Mouse (Mus musculus) kidney, postnatal 10 days (tissue): ENCODE measurements around the gene Shank1.
A peak's percentile ranks its signal among the peaks of the same experiment; 100 is the strongest.

Source experiments
- DNase-seq: peaks from one replicate; pipeline ENCODE4 v3.0.0; 2021; ENCODE audit warnings: mixed read lengths

Shank1 gene

DNA sequence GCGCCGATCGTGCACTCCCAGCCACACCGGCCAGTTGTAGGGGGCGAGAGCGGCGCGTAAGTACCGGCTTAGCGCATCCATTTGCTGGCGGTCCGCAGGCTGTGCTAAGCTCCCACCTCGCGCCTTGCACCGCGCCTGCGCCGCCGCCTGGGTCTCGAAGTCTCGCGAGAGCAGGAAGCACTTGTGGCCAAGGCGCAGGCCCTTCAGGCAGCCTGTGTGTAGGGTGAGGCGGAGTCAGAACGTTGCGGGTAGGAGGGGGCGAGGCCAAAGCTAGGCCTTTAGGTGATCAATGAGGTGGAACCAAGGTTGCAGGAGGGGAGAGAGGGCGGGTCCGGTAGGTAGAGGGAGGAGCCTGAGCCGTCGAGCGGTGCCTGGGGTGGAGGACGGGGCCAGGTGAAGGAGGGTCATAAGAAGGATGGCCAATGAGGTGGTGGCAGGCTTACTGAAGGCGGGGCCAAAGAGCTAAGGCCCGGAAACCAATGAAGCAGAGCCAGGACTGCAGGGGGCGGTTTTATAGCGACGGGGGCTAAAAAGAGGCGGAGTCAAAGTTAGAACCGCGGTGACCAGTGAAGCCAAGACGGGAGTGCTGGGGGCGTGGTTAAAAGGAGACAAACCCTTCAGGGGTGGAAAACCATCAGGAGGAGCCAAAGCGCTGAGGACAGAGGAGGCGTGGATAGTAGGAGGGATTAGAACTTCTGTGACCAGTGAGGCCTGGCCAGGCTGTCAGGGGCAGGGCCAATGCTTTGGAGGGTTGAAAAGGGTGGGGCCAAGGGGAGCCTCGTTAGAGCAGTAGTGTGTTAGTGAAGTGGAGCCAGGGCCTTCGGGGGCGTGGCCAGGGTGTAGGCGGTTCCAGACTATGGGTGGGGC lies 5.0 kb upstream of the Shank1 start:
- DNase-seq = peak; percentile 97

DNA sequence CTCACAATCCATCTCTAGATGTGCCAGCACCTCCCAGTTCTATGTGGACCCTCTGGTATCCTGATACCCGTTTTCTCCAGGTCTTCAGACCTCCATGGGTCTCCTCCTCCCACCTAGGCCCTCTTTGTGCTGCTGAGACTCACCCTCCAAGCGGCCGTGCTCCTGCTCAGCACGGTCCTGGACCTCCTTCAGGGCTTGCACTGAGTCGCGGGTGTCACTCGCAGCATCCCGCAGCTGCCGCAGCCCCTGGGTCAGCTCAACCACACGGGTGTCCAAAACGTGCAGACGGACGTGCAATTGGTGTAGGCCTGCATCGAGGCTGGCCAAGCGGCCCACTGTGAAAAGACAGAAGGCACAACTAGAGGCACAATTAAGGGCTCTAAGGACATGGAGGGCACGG lies 4.4 kb upstream of the Shank1 start:
- DNase-seq = no peak

GRCm38 (mm10) chr7:44306516-44307240 lies 3.4 kb upstream of the Shank1 start, which contains the start of gene Clec11a:
Gene Clec11a (minus strand): TSS chr7:44306902.
- DNase-seq = peak; percentile 39

DNA sequence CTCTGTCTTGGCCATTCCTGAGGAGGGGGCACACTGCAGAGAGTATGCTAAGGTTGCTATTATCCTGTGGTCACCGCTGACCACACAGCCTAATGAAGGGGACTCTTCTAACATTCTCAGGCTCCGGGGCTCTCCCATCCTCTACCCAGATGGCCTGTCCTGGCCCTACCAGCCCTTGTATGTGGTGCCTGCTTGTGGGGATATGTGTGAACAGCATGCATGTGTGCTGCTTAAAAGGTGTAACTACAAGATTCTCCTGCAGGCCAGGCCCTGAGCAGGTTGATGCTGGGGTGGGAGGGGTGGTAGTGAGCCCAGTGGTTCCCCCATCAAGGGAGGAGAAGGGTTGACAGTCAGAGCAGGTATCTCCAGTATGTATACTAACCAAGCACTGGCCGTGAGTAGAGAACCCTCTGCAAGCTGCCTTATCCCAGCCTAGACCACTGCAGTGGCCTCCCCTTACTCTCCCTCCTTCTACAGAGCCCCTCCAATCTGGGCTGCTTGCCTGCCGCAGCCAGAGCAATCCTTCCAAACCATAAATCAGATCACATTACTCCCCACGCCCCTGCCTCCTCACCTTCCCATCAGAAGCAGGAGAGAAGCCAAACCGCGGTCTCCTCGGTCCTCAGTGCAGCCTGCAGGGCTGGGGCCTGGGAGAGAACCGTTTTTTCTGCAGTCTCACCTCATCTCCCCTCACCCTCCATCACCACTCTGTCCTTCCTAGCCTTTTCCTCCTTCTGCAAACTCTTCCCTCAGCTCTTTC lies 2.6 kb upstream of the Shank1 start:
- DNase-seq = no peak

GRCm38 (mm10) chr7:44310285-44310877 lies 328 bp downstream of the Shank1 start:
- DNase-seq = peak; percentile 40

- DNase-seq = peak; percentile 43
Measured at GRCm38 (mm10) chr7:44310878-44311712, 1.0 kb downstream of the Shank1 start.

- peak; percentile 27 for DNase-seq
Measured at GRCm38 (mm10) chr7:44311713-44312304, 1.8 kb downstream of the Shank1 start.

DNA sequence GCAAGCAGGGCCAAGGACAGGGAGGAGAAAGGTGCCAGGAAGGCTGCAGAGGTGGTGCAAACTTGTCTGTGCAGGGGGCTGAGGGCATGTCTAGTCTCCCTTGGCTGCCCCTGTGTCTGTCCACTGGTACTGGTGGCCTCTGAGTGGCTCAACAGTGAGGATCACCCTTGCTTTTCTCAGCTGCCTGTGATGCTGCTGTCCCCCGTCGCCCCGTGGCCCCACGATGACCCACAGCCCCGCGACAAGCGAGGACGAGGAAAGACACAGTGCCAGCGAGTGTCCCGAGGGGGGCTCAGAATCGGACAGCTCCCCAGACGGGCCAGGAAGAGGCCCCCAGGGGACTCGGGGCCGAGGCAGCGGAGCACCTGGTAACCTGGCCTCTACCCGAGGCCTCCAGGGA lies 2.4 kb downstream of the Shank1 start:
- no peak for DNase-seq

- peak; percentile 62 for DNase-seq
Measured at GRCm38 (mm10) chr7:44317913-44318312, 7.9 kb downstream of the Shank1 start.

DNA sequence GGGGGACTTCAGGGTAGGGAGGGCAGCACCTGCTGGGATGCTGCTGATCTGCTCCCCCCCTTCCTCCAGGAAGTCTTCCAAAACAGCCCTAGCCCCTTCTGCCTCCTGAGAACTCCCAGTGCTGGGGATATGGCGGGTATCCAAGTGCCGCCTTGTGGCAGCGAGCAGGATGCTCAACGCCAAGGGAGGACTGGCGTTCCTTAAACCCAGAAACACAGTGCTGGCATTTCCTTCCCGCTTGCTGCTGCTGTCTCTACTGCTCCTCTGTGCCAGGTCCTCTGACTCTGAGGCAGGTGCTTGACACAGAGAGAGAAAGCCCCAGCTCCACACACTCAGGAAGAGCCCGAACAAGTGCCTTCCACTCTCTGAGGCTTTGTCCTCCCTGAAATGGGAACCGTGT lies 10.8 kb downstream of the Shank1 start:
- no peak for DNase-seq

DNA sequence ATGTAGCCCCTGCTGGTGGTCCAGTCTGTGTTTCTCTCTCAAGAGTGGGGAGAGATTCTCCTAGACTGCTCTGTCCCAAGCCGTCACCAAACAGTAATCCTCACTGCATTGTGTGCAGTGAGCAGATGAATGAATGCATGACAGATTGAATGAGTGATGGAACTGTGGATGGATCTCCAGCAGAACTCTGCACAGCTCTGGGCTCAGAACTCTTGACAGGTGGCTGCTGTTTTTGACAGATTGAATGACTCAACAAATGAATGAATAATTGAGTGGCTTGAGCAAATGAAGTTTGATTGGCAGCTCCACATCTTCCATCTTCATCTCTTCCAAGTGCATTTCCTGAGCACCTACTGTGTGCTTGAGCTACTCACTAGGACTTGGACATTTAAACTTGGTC lies 12.2 kb downstream of the Shank1 start:
- DNase-seq = no peak

GRCm38 (mm10) chr7:44326614-44327013 lies 16.6 kb downstream of the Shank1 start:
- no peak for DNase-seq

DNA sequence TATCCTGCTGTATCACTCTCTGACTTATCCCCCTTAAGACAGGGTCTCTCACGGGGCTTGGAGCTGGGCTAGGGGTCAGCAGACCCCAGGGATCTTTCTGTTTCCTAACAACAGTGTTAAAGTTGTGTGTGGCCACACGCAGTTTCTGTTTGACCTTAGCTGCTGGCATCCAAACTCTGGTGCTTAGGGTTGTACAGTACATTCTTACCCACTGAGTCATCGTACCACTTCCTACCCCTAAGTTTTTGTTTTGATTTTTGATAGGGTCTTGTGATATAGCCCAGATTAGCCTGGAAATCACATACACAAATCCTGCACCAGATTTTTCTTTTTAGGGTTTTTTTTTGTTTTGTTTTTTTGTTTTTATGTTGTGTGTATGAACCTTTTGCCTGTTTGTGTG lies 22.3 kb downstream of the Shank1 start:
- no peak for DNase-seq

- DNase-seq = no peak
Measured at GRCm38 (mm10) chr7:44334139-44334538, 24.1 kb downstream of the Shank1 start.

DNA sequence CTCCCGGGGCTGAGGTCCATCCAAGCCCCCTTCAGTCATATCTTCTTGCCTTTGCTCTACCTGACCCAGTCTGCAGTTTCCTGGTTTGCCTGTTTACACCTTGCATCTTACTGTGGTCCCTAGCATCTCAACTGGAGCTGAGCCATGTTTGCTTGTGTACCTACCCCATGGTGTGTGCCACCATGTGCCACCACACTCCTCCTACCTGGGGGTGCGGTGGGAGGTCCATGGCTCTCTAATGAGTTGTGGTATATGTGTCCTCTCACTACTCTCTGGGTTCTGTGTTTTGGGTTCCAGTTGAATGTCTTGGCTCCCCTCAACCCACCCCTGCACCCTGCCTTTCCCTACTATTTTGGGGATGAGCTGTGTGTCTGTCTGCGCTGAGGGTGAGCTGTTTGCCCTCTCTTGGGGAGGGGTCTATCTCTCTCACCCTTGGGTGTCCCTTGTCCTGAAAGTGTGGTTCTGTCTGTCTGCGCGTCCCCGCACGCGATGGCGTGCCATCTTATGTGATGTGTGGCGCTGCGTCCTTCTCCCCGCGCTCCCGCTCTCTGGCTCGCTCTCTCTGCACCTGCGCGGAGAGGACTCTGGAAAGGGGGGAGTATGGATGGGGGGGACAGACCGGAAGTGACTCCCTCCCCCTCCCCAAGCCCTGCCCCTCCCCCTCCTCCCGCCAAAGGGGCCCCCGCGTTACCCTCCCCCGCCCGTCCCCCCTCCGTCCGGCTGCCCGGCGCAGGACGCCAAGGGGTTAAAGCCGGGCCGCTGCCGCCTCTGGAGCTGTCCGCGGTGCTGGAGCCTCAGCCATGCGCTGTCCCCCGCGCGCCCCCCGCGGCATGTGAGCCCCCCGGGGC lies 25.2 kb downstream of the Shank1 start:
- peak; percentile 76 for DNase-seq

DNA sequence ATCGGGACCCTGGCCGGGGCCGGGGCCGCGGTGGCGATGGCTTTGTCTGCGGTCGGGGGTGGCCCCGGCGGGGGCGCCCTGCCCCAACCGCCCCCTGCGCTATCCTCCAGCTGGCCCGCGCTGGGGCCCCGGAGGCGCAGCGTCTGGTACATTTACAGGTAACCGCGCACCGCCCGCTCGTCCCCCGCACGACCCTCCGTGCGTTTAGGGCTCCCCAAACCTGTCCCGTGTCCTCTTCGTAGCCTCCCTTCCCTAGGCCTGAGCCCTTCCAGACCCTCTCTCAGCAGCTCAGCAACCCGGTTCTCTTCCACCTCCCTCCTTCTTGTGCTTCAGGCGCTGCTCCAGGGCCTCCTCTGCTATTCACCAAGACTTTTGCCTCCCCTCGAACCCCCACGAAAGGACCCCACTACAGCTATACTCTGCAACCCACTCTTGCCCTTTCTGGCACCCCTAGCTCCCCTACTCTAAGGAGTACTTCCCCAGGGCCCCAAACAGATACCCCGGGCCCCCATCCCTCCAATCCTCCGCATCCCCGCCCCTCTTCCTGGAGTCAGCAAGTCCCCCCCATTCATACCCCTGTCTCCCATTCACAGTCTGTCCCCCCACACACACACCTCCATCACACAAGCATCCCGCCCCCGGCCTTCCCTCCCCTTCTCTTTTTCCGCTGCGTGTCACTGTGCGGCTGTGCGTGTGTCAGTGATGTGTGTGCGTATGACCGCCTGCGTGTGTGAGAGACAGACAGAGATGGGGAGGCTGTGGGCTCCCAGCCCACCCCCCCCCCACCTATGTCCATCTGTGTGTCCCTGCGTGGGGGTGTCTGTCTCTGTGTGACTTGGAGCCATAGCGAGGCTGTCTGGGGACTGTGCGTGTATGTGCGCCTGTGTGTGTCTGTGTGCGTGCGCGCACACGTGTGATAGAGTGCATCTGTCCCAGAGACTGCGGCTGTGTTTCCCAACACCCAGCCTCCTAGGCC lies 26.3 kb downstream of the Shank1 start:
- no peak for DNase-seq

DNA sequence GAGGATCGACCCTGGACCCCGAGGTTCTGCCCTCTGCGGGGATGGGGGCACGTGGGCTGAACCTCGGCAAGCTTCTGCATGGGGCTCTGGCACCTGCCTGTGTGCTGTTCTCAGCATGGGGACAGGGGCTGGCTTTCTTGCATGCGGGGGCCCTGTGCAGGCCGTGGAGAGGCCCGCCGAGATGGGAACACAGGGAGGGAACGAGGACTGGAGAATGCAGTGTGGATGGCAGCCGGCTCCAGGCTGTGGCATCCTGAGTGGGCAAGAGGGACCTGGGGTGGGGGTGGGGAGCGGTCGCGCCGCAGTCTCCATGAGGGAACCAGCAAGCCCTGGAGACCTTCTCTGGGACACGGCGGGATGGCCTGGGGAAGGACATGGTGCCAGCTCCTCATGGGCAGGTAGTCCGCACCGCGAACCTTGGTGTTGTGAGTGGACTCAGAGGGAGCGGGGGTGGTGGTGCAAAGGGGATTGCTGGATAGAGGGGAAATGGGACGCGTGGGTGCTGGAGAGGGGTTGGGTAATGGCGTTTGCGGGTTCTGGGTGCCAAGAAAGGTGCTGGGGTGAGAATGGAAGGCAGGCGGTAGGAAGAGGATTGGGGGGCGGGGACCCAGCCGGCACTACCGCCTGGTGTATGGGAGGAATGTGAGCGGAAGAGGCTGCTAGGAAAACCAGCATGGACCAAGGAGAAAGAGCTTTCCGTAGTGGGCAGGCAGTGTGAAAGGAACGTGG lies 27.2 kb downstream of the Shank1 start:
- DNase-seq = no peak

- DNase-seq = no peak
Measured at GRCm38 (mm10) chr7:44340226-44340625, 30.2 kb downstream of the Shank1 start.

DNA sequence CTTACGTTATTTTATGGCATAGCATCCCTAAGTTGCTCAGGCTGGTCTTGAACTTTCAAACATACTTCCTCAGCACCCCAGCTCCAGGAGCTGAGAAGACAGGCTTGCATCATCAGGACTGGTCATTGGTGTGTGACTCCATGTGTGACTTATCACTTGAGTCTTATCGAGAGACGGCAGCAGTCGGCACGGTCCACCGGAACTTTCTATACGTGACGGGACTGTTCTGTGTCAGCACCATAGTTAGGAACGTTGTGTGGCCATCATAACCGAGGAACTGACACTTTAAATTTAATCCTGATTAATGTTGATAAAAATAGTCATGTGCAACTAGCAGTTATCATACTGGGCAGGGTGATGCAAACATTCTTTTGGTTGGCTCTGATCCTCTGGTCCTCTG lies 31.1 kb downstream of the Shank1 start:
- no peak for DNase-seq
